Mouse (Mus musculus) left cerebral cortex, postnatal 14 days (tissue): Measurements from ENCODE around the gene Pqlc3. TPM values are rescaled to one million over a fixed set of nuclear protein-coding genes. Genes with fewer than 3 reads are reported as not detected.

Source experiments
- total RNA-seq, 2 experiments: library from RNA; stranded (reverse); gene quantifications; 2 replicates each; pipeline ENCODE4 v1.2.3; 2021

Gene Pqlc3
- total RNA-seq, 2 experiments from 2014 or later, result 0.97 to 1.3 TPM

Other genes starting within 250 kb of the Pqlc3 start
- under 1 TPM; 0.57 to 0.75 TPM for gene Greb1, start 199.5 kb downstream of the Pqlc3 start, total RNA-seq
- 10 to 100 TPM; 23.8 to 26.5 TPM for gene E2f6, start 189.4 kb downstream of the Pqlc3 start, total RNA-seq
- gene Rock2, start 105.5 kb downstream of the Pqlc3 start, total RNA-seq, result 10 to 100 TPM; 91.6 to 95.2 TPM
- gene 2410004P03Rik, start 11.3 kb upstream of the Pqlc3 start, total RNA-seq, result under 1 TPM; 0.59 to 0.72 TPM
- gene Kcnf1, start 176.5 kb upstream of the Pqlc3 start, total RNA-seq, result 100 to 1,000 TPM; 112 to 119 TPM